Mouse (Mus musculus) hindbrain, embryonic 13.5 days (tissue): Measurements from ENCODE around the gene Gm20696. TPM values are rescaled to one million over a fixed set of nuclear protein-coding genes. Genes with fewer than 3 reads are reported as not detected.
A peak's percentile ranks its signal among the peaks of the same experiment; 100 is the strongest.

Experiments
- ATAC-seq: fragments of 200-750 bp; cut with Nextera tagmentation; 2 replicates; pipeline ENCODE4 v1.8.0; 2017; ENCODE audit warnings: moderate TSS enrichment; ENCODE audit not compliant: low FRiP score
- H3K27ac ChIP-seq: fragments of 300-500 bp; sonication (generic); 2 replicates; pipeline ENCODE4 v1.5.1; 2015; ENCODE audit warnings: inconsistent platforms, mild to moderate bottlenecking, moderate library complexity
- H3K27me3 ChIP-seq: fragments of 300-500 bp; sonication (generic); 2 replicates; pipeline ENCODE4 v1.6.1; 2015; ENCODE audit warnings: mild to moderate bottlenecking, inconsistent platforms
- H3K36me3 ChIP-seq: fragments of 300-500 bp; sonication (generic); 2 replicates; pipeline ENCODE4 v1.6.1; 2015; ENCODE audit warnings: mild to moderate bottlenecking, inconsistent platforms
- H3K4me1 ChIP-seq: fragments of 300-500 bp; sonication (generic); replicated peaks from 2 replicates; pipeline ENCODE4 v1.6.1; 2015; ENCODE audit warnings: inconsistent platforms
- H3K4me2 ChIP-seq: fragments of 300-500 bp; sonication (generic); 2 replicates; pipeline ENCODE4 v1.6.1; 2015; ENCODE audit warnings: inconsistent platforms, mild to moderate bottlenecking, moderate library complexity
- H3K4me3 ChIP-seq: fragments of 300-500 bp; sonication (generic); 2 replicates; pipeline ENCODE4 v1.5.1; 2015; ENCODE audit warnings: mild to moderate bottlenecking, inconsistent platforms
- H3K9ac ChIP-seq: fragments of 300-500 bp; sonication (generic); 2 replicates; pipeline ENCODE4 v1.6.1; 2015; ENCODE audit warnings: mild to moderate bottlenecking, inconsistent platforms
- H3K9me3 ChIP-seq: fragments of 300-500 bp; sonication (generic); 2 replicates; pipeline ENCODE4 v1.6.1; 2016; ENCODE audit warnings: inconsistent platforms
- WGBS: fragments of 180-500 bp; shearing (Covaris S2); methylation state at CpG from one replicate; pipeline ENCODE4 v1.1.7; 2015; 5-methylcytosine and 5-hydroxymethylcytosine counted together
- polyA plus RNA-seq: library from polyadenylated mRNA; unstranded; fragments of >200 nt; fragmentation: Nextera tagmentation; extraction: Ambion mirVana; gene quantifications from 2 replicates; pipeline ENCODE4 v1.2.1, GENCODE M21; 2015

Gene Gm20696
- polyA plus RNA-seq, 1 experiment from 2014 or later: 2.7 TPM

GRCm38 (mm10) chr6:99380146-99380545 lies 286.5 kb downstream of the Gm20696 start:
- no peak for ATAC-seq

GRCm38 (mm10) chr6:99378997-99379710 lies 287.4 kb downstream of the Gm20696 start:
- no peaks in the 10 kb centered on the region for H3K27me3 ChIP-seq
- WGBS: 69% methylated on average over 7 of the region's 7 CpGs
- peaks cover 40% of the 10 kb centered on the region for H3K4me1 ChIP-seq
- H3K36me3 ChIP-seq: no peaks in the 10 kb centered on the region
- H3K4me3 ChIP-seq: no peak overlapping the region
- no peak overlapping the region for H3K27ac ChIP-seq
- no peak overlapping the region for H3K4me2 ChIP-seq
- H3K9ac ChIP-seq: no peak overlapping the region
- no peak for ATAC-seq
- H3K9me3 ChIP-seq: no peaks in the 10 kb centered on the region

More at GRCm38 (mm10) chr6:99380146-99380545, 286.5 kb downstream of the Gm20696 start:
- peaks cover 31% of the 10 kb centered on the region for H3K4me1 ChIP-seq
- H3K4me3 ChIP-seq: no peak overlapping the region
- no peaks in the 10 kb centered on the region for H3K9me3 ChIP-seq
- no peak overlapping the region for H3K27ac ChIP-seq
- no peak overlapping the region for H3K9ac ChIP-seq
- WGBS: 94% methylated on average over 5 of the region's 5 CpGs
- no peak overlapping the region for H3K4me2 ChIP-seq
- H3K27me3 ChIP-seq: no peaks in the 10 kb centered on the region
- H3K36me3 ChIP-seq: no peaks in the 10 kb centered on the region

GRCm38 (mm10) chr6:99377716-99378115 lies 288.9 kb downstream of the Gm20696 start:
- Histone ChIP-seq H3K4me1 (peaks cover 33% of the 10 kb centered on the region), H3K36me3 (no peaks in the 10 kb centered on the region), H3K27me3 (no peaks in the 10 kb centered on the region), H3K27ac (no peak overlapping the region), H3K4me3 (no peak overlapping the region), H3K4me2 (no peak overlapping the region), H3K9ac (no peak overlapping the region), H3K9me3 (no peaks in the 10 kb centered on the region)
- ATAC-seq: no peak
- 50% methylated on average over 4 of the region's 4 CpGs for WGBS

GRCm38 (mm10) chr6:99377131-99377530 lies 289.5 kb downstream of the Gm20696 start:
- H3K9ac ChIP-seq: no peak overlapping the region
- peaks cover 33% of the 10 kb centered on the region for H3K4me1 ChIP-seq
- H3K36me3 ChIP-seq: no peaks in the 10 kb centered on the region
- no peak overlapping the region for H3K4me3 ChIP-seq
- H3K9me3 ChIP-seq: no peaks in the 10 kb centered on the region
- WGBS: 48% methylated on average over 2 of the region's 2 CpGs
- H3K27ac ChIP-seq: no peak overlapping the region
- no peak overlapping the region for H3K4me2 ChIP-seq
- H3K27me3 ChIP-seq: no peaks in the 10 kb centered on the region
- no peak for ATAC-seq

GRCm38 (mm10) chr6:99376721-99377120 lies 289.9 kb downstream of the Gm20696 start:
- Histone ChIP-seq H3K36me3 (no peaks in the 10 kb centered on the region), H3K4me1 (peaks cover 33% of the 10 kb centered on the region), H3K27me3 (no peaks in the 10 kb centered on the region), H3K9me3 (no peaks in the 10 kb centered on the region), H3K9ac (0 out of 2 replicates have a peak overlapping the region, but pooled peaks have one; percentile 46), H3K4me3 (no peak overlapping the region), H3K27ac (no peak overlapping the region), H3K4me2 (no peak overlapping the region)
- WGBS: 88% methylated on average over 8 of the region's 8 CpGs
- no peak for ATAC-seq

GRCm38 (mm10) chr6:99375865-99376264 lies 290.7 kb downstream of the Gm20696 start:
- no peaks in the 10 kb centered on the region for H3K9me3 ChIP-seq
- 58% methylated on average over 6 of the region's 6 CpGs for WGBS
- no peak overlapping the region for H3K9ac ChIP-seq
- H3K4me2 ChIP-seq: no peak overlapping the region
- H3K36me3 ChIP-seq: no peaks in the 10 kb centered on the region
- no peak overlapping the region for H3K27ac ChIP-seq
- H3K27me3 ChIP-seq: no peaks in the 10 kb centered on the region
- H3K4me3 ChIP-seq: no peak overlapping the region
- peaks cover 33% of the 10 kb centered on the region for H3K4me1 ChIP-seq
- no peak for ATAC-seq

GRCm38 (mm10) chr6:99375376-99375775 lies 291.2 kb downstream of the Gm20696 start:
- Histone ChIP-seq H3K4me2 (no peak overlapping the region), H3K9ac (no peak overlapping the region), H3K4me1 (peaks cover 33% of the 10 kb centered on the region), H3K36me3 (no peaks in the 10 kb centered on the region), H3K27ac (peak overlapping the region; percentile 20; the same call in 1 of the 2 replicates), H3K27me3 (no peaks in the 10 kb centered on the region), H3K9me3 (no peaks in the 10 kb centered on the region), H3K4me3 (no peak overlapping the region)
- no peak for ATAC-seq
- 83% methylated on average over 4 of the region's 4 CpGs for WGBS

GRCm38 (mm10) chr6:99374448-99375271 lies 291.9 kb downstream of the Gm20696 start:
- Histone ChIP-seq H3K4me2 (no peak overlapping the region), H3K9ac (no peak overlapping the region), H3K9me3 (no peaks in the 10 kb centered on the region), H3K4me1 (peaks cover 33% of the 10 kb centered on the region), H3K36me3 (no peaks in the 10 kb centered on the region), H3K4me3 (no peak overlapping the region), H3K27ac (no peak overlapping the region), H3K27me3 (no peaks in the 10 kb centered on the region)
- WGBS: 68% methylated on average over 19 of the region's 19 CpGs
- ATAC-seq: no peak

- Histone ChIP-seq H3K36me3 (no peaks in the 10 kb centered on the region), H3K4me2 (no peak overlapping the region), H3K4me3 (no peak overlapping the region), H3K27ac (no peak overlapping the region), H3K4me1 (peaks cover 29% of the 10 kb centered on the region), H3K9ac (no peak overlapping the region), H3K9me3 (no peaks in the 10 kb centered on the region), H3K27me3 (no peaks in the 10 kb centered on the region)
- 89% methylated on average over 5 of the region's 5 CpGs for WGBS
- ATAC-seq: no peak
Measured at GRCm38 (mm10) chr6:99372427-99372826, 294.2 kb downstream of the Gm20696 start.

- Histone ChIP-seq H3K4me1 (peaks cover 25% of the 10 kb centered on the region), H3K27ac (no peak overlapping the region), H3K36me3 (no peaks in the 10 kb centered on the region), H3K4me2 (no peak overlapping the region), H3K27me3 (no peaks in the 10 kb centered on the region), H3K4me3 (no peak overlapping the region), H3K9ac (no peak overlapping the region), H3K9me3 (no peaks in the 10 kb centered on the region)
- WGBS: 88% methylated on average over 6 of the region's 6 CpGs
- no peak for ATAC-seq
Measured at GRCm38 (mm10) chr6:99372016-99372415, 294.6 kb downstream of the Gm20696 start.

GRCm38 (mm10) chr6:99369931-99370330 lies 296.7 kb downstream of the Gm20696 start:
- Histone ChIP-seq H3K9me3 (no peaks in the 10 kb centered on the region), H3K4me2 (no peak overlapping the region), H3K9ac (no peak overlapping the region), H3K27me3 (no peaks in the 10 kb centered on the region), H3K36me3 (no peaks in the 10 kb centered on the region), H3K27ac (no peak overlapping the region), H3K4me1 (peaks cover 8% of the 10 kb centered on the region; the same call in 1 of the 2 replicates), H3K4me3 (no peak overlapping the region)
- 97% methylated on average over 2 of the region's 2 CpGs for WGBS
- ATAC-seq: no peak

- no peaks in the 10 kb centered on the region for H3K27me3 ChIP-seq
- ATAC-seq: no peak
- no peaks in the 10 kb centered on the region for H3K36me3 ChIP-seq
Measured at GRCm38 (mm10) chr6:99369156-99369555, 297.4 kb downstream of the Gm20696 start.

More at GRCm38 (mm10) chr6:99369156-99369555, 297.4 kb downstream of the Gm20696 start:
- no peak overlapping the region for H3K4me2 ChIP-seq
- H3K9ac ChIP-seq: no peak overlapping the region
- no peaks in the 10 kb centered on the region for H3K9me3 ChIP-seq
- 91% methylated on average over 3 of the region's 3 CpGs for WGBS
- H3K27ac ChIP-seq: no peak overlapping the region
- H3K4me3 ChIP-seq: no peak overlapping the region
- H3K4me1 ChIP-seq: 0 out of 2 replicates have a peak, but pooled peaks cover under 1% of the 10 kb centered on the region
